Mouse (Mus musculus) heart, adult 2 months (tissue): ENCODE results near the gene Grk4. TPM values are rescaled to one million over a fixed set of nuclear protein-coding genes. Genes with fewer than 3 reads are reported as not detected.

Experiments used
- DNase-seq, 2 experiments: peaks; one replicate each; pipeline ENCODE4 v3.0.0; 2021
- H3K27ac ChIP-seq: fragments of 200-600 bp; 2 replicates; pipeline ENCODE4 v1.8.1; 2022
- H3K27me3 ChIP-seq: fragments of 200-500 bp; 2 replicates; pipeline ENCODE4 v1.6.1; 2012; ENCODE audit warnings: mild to moderate bottlenecking, low read length, inconsistent platforms, mixed read lengths; ENCODE audit not compliant: control insufficient read depth, insufficient read depth
- H3K36me3 ChIP-seq: fragments of 200-500 bp; 2 replicates; pipeline ENCODE4 v1.6.1; 2012; ENCODE audit warnings: low read length, inconsistent platforms; ENCODE audit not compliant: control insufficient read depth, insufficient read depth
- H3K4me1 ChIP-seq: fragments of 200-500 bp; 2 replicates; pipeline ENCODE4 v1.6.1; 2011; ENCODE audit warnings: low read length; ENCODE audit not compliant: control insufficient read depth, insufficient read depth
- H3K4me3 ChIP-seq: fragments of 200-600 bp; 2 replicates; pipeline ENCODE4 v1.8.1; 2022
- H3K79me2 ChIP-seq: fragments of 200-500 bp; replicated peaks from 2 replicates; pipeline ENCODE4 v1.6.1; 2012; ENCODE audit warnings: mild to moderate bottlenecking, inconsistent platforms, low read length, moderate library complexity, mixed read lengths; ENCODE audit not compliant: control insufficient read depth, insufficient read depth
- H3K9ac ChIP-seq: fragments of 200-500 bp; 2 replicates; pipeline ENCODE4 v1.6.1; 2012; ENCODE audit warnings: low read depth, mild to moderate bottlenecking, control low read depth, inconsistent platforms, low read length, mixed read lengths
- CTCF ChIP-seq: fragments of 200-600 bp; IDR thresholded peaks from 2 replicates; pipeline ENCODE4 v1.8.1; 2022; ENCODE audit warnings: antibody characterized with exemption, mild to moderate bottlenecking, moderate library complexity
- EP300 ChIP-seq: fragments of 200-500 bp; IDR thresholded peaks from 2 replicates; pipeline ENCODE4 v1.6.1; 2011; ENCODE audit warnings: low read depth, low read length, control low read depth; ENCODE audit not compliant: insufficient read depth
- POLR2A ChIP-seq: fragments of 200-500 bp; IDR thresholded peaks from 2 replicates; pipeline ENCODE4 v1.6.1; 2011; ENCODE audit warnings: mild to moderate bottlenecking, low read depth, low read length, control low read depth; ENCODE audit not compliant: insufficient read depth
- WGBS: fragments of 180-500 bp; shearing (Covaris S2); methylation state at CpG from one replicate; pipeline ENCODE4 v1.1.7; 2018; 5-methylcytosine and 5-hydroxymethylcytosine counted together
- intact Hi-C: fragments of 180-260 bp; cut with DNase I; formaldehyde crosslinking; loops from one replicate; pipeline ENCODE4 v1.15.1; 2025
- microRNA-seq, 2 experiments: library from miRNA; unstranded; fragments of <30 nt; microRNA quantifications; one replicate each; pipeline ENCODE4 v1.2.0; 2021
- polyA plus RNA-seq: library from polyadenylated mRNA; depleted of rRNA; stranded (reverse); fragments of >200 nt; gene quantifications from 2 replicates; pipeline ENCODE4 v1.2.3, GENCODE M21; 2012; rRNA removed
- total RNA-seq, 2 experiments: library from RNA; stranded (reverse); gene quantifications; 2 replicates each; pipeline ENCODE4 v1.2.3; 2021

The Grk4 gene
- total and polyA plus RNA-seq, 3 experiments: 0.74 to 0.84 (median 0.84) TPM

DNA sequence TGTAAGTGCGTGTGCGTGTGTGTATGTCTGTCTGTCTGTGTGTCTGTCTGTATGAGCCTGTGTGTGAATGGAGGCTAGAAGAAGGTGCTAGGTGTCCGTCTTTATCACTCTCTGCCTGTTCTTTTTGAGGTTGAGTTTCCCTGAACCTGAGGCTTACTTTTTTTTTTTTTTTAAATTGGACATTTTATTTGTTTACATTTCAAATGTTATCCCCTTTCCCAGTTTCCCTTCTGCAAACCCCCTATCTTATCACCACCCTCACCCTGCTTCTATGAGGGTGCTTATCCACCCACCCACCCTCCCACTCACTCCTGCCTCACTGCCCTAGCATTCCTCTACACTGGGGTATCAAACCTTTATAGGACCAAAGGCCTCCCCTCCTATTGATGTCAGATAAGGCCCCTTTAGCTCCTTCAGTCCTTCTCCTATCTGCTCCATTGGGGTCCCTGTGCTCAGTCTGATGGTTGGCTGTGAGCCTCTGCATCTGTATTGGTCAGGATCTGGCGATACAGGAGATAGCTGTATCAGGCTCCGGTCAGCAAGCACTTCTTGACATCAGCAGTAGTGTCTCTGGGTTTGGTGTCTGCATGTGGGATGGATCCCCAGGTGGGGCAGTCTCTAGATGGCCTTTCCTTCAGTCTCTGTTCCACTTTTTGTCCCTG lies 140.2 kb downstream of the Grk4 start:
- H3K79me2 ChIP-seq: no peaks in the 10 kb centered on the region
- H3K36me3 ChIP-seq: no peaks in the 10 kb centered on the region
- intact Hi-C loops: no loop called here
- no peaks in the 10 kb centered on the region for H3K27me3 ChIP-seq
- H3K4me3 ChIP-seq: no peak overlapping the region
- no peak for DNase-seq
- 87% methylated on average over 5 of the region's 5 CpGs for WGBS
- H3K27ac ChIP-seq: no peak overlapping the region
- no peak for TF ChIP-seq POLR2A
- TF ChIP-seq CTCF: no peak
- no peak for TF ChIP-seq EP300
- no peak overlapping the region for H3K9ac ChIP-seq
- no peaks in the 10 kb centered on the region for H3K4me1 ChIP-seq

Small RNA genes lying within 50 kb of the gene (microRNA-seq; reads per million reads assigned to microRNA genes)
- gene Mir467g: 0 reads per million in 2 experiments

Other genes starting within 250 kb of the Grk4 start
- gene Tnip2, start 146.4 kb upstream of the Grk4 start, total RNA-seq: 1 to 10 TPM; 5.9 to 6.7 TPM
- gene Tnip2, start 146.4 kb upstream of the Grk4 start, polyA plus RNA-seq: 12.5 and 14.5 TPM in 2 replicates
- gene Sh3bp2, start 134.5 kb upstream of the Grk4 start, total RNA-seq: 1 to 10 TPM; 2.7 to 3.1 TPM
- gene Sh3bp2, start 134.5 kb upstream of the Grk4 start, polyA plus RNA-seq: 3.7 and 4.4 TPM in 2 replicates
- 100 to 1,000 TPM; 129 TPM for gene Add1, start 86.7 kb upstream of the Grk4 start, total RNA-seq
- 116 and 147 TPM in 2 replicates for gene Add1, start 86.7 kb upstream of the Grk4 start, polyA plus RNA-seq
- 1 to 10 TPM; 9.8 to 9.9 TPM for gene Mfsd10, start 23.2 kb upstream of the Grk4 start, total RNA-seq
- gene Mfsd10, start 23.2 kb upstream of the Grk4 start, polyA plus RNA-seq: 36.1 and 43.3 TPM in 2 replicates
- 10 to 100 TPM; 11.4 to 11.8 TPM for gene Nop14, start 231 bp upstream of the Grk4 start, total RNA-seq
- 8.5 and 15.8 TPM in 2 replicates for gene Nop14, start 231 bp upstream of the Grk4 start, polyA plus RNA-seq
- gene Htt, start 101.4 kb downstream of the Grk4 start, total RNA-seq: 10 to 100 TPM; 11.5 to 12.0 TPM
- 6.5 and 11.0 TPM in 2 replicates for gene Htt, start 101.4 kb downstream of the Grk4 start, polyA plus RNA-seq
- under 1 TPM in 1 of 2 experiments, not detected in 1; 0.66 TPM for gene Msantd1, start 247.6 kb downstream of the Grk4 start, total RNA-seq
- 0.96 and 1.0 TPM in 2 replicates for gene Msantd1, start 247.6 kb downstream of the Grk4 start, polyA plus RNA-seq